Mouse (Mus musculus) liver, embryonic 14.5 days (tissue): ENCODE measurements at regions not wholly inside any gene's neighbourhood (a gene's known extent, or its start where the extent isn't known, plus 50 kb on each side); places are given as distances from the start of the nearest gene placed in this dataset.

Experiments used
- ATAC-seq: fragments of 200-750 bp; cut with Nextera tagmentation; 2 replicates; pipeline ENCODE4 v1.8.0; 2017; ENCODE audit warnings: moderate number of reproducible peaks, mild to moderate bottlenecking, moderate library complexity; ENCODE audit not compliant: insufficient read depth
- DNase-seq, 3 experiments: peaks; one replicate each; pipeline ENCODE4 v3.0.0-alpha.2; 2012 to 2013; ENCODE audit warnings: low read depth in 3 of 3, low spot score in 3 of 3
- H3K27ac ChIP-seq: fragments of 300-500 bp; sonication (generic); 2 replicates; pipeline ENCODE4 v1.5.1; 2014; ENCODE audit warnings: moderate library complexity, mild to moderate bottlenecking, control low read depth, inconsistent platforms
- H3K27me3 ChIP-seq: fragments of 300-500 bp; sonication (generic); 2 replicates; pipeline ENCODE4 v1.6.1; 2014; ENCODE audit warnings: mild to moderate bottlenecking, low read length, moderate library complexity; ENCODE audit not compliant: control insufficient read depth, insufficient read depth
- H3K36me3 ChIP-seq: fragments of 300-500 bp; sonication (generic); replicated peaks from 2 replicates; pipeline ENCODE4 v1.6.1; 2014; ENCODE audit warnings: low read depth; ENCODE audit not compliant: control insufficient read depth, insufficient read depth
- H3K4me1 ChIP-seq, 2 experiments: fragments of 200-500 bp in 1 of 2; fragments of 300-500 bp in 1 of 2; sonication (generic) in 1 of 2; replicated peaks; 2 replicates each; pipeline ENCODE4 v1.6.1; 2012 to 2014; ENCODE audit warnings: antibody characterized with exemption in 1 of 2, inconsistent platforms in 1 of 2, low read length in 1 of 2; ENCODE audit not compliant: control insufficient read depth in 2 of 2, insufficient read depth in 2 of 2
- H3K4me2 ChIP-seq: fragments of 300-500 bp; sonication (generic); 2 replicates; pipeline ENCODE4 v1.6.1; 2014; ENCODE audit warnings: low read depth, mild to moderate bottlenecking, control low read depth, moderate library complexity
- H3K4me3 ChIP-seq, 2 experiments: fragments of 200-500 bp in 1 of 2; fragments of 300-500 bp in 1 of 2; sonication (generic) in 1 of 2; 2 replicates each; pipeline ENCODE4 v1.5.1; 2012 to 2014; ENCODE audit warnings: low read depth in 2 of 2, low read length in 2 of 2, mild to moderate bottlenecking in 2 of 2, control low read depth in 1 of 2, inconsistent platforms in 1 of 2, moderate library complexity in 1 of 2; ENCODE audit not compliant: insufficient read depth in 1 of 2
- H3K9ac ChIP-seq: fragments of 300-500 bp; sonication (generic); replicated peaks from 2 replicates; pipeline ENCODE4 v1.6.1; 2014; ENCODE audit warnings: mild to moderate bottlenecking, control low read depth, moderate library complexity
- H3K9me3 ChIP-seq: fragments of 300-500 bp; sonication (generic); 2 replicates; pipeline ENCODE4 v1.6.1; 2016; ENCODE audit warnings: low read length, mixed read lengths; ENCODE audit not compliant: control insufficient read depth
- CTCF ChIP-seq: IDR thresholded peaks from 2 replicates; pipeline ENCODE4 v1.5.1; 2016; ENCODE audit warnings: antibody characterized with exemption, low read depth, control low read depth
- EP300 ChIP-seq: IDR thresholded peaks from 2 replicates; pipeline ENCODE4 v1.6.1; 2016; ENCODE audit warnings: antibody characterized with exemption, low read depth
- WGBS: fragments of 180-500 bp; shearing (Covaris S2); extraction: QIAGEN DNeasy Blood & Tissue Kit; methylation state at CpG from one replicate; pipeline ENCODE4 v1.1.7; 2014; ENCODE audit not compliant: insufficient replicate concordance; 5-methylcytosine and 5-hydroxymethylcytosine counted together

DNA sequence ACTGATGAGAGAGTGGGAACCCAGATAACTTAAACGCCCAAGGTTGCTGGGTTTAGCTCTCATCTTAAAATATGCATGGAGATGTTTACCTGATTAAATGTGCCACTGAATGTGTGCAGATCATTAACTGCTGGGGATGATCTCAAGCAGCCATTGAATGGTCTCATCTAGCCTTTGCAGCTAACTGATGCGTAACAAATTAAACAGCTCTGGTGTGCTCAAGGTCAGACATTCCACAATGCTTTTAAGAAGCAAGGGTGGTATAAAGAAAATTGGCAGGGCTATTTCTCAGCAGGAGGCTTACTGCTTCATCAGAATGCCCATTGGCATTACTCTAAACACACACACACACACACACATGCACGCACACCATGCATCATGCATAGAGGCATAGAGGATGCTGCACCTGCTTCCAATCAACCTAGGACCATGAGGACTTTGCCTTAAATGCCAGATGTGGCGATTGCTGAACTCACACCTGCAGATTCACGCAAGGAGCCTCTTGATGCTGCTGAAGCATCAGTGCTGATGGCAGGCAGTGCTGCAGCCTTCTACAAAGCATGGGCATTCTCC, 333.4 kb downstream of the Ice1 start:
- no peak overlapping the region for H3K4me3 ChIP-seq
- no peak for DNase-seq
- no peak overlapping the region for H3K9ac ChIP-seq
- no peaks in the 10 kb centered on the region for H3K36me3 ChIP-seq
- no peak for ATAC-seq
- H3K27ac ChIP-seq: no peak overlapping the region
- TF ChIP-seq CTCF (no peak), EP300 (no peak)
- no peaks in the 10 kb centered on the region for H3K9me3 ChIP-seq
- H3K4me1 ChIP-seq: no peaks in the 10 kb centered on the region
- no peaks in the 10 kb centered on the region for H3K27me3 ChIP-seq
- WGBS: 53% methylated on average over 5 of the region's 5 CpGs
- H3K4me2 ChIP-seq: no peak overlapping the region

DNA sequence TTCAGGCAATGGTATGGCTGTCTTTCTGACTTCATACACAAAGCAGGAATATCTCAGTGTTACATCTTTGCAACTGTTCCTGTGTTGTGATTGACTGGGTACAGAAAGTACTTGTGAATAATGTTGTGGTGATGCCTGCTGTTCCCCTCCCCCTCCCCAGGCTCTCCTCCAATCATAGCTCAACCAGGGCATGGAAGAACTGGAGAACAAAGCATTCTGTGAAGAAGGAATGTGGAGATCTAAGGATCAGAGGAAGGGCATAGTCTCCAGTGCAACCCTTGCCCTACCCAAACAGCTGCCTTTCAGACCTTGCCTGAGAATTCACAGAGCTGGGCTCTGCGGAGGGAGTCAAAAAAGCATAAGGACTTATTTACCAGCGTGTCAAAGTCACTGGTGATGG, 326.9 kb downstream of the Ice1 start:
- H3K9ac ChIP-seq: no peak overlapping the region
- DNase-seq: no peak
- WGBS: 59% methylated on average over 2 of the region's 2 CpGs
- no peak overlapping the region for H3K4me2 ChIP-seq
- H3K9me3 ChIP-seq: no peaks in the 10 kb centered on the region
- H3K4me3 ChIP-seq: no peak overlapping the region
- no peaks in the 10 kb centered on the region for H3K36me3 ChIP-seq
- no peaks in the 10 kb centered on the region for H3K4me1 ChIP-seq
- H3K27me3 ChIP-seq: no peaks in the 10 kb centered on the region
- H3K27ac ChIP-seq: no peak overlapping the region
- ATAC-seq: no peak
- no peak for TF ChIP-seq CTCF
- TF ChIP-seq EP300: no peak

- Histone ChIP-seq H3K4me1 (no peaks in the 10 kb centered on the region), H3K9ac (no peak overlapping the region), H3K4me3 (no peak overlapping the region), H3K27me3 (no peaks in the 10 kb centered on the region), H3K27ac (no peak overlapping the region), H3K4me2 (no peak overlapping the region), H3K9me3 (no peaks in the 10 kb centered on the region), H3K36me3 (no peaks in the 10 kb centered on the region)
- 66% methylated on average over 14 of the region's 14 CpGs for WGBS
- no peak for TF ChIP-seq CTCF
- no peak for TF ChIP-seq EP300
- no peak for DNase-seq
- no peak for ATAC-seq
These were observed 326.0 kb downstream of the Ice1 start for GRCm38 (mm10) chr13:70311226-70312055.

GRCm38 (mm10) chr13:70313205-70313604, 324.2 kb downstream of the Ice1 start:
- Histone ChIP-seq H3K9ac (no peak overlapping the region), H3K9me3 (no peaks in the 10 kb centered on the region), H3K27ac (no peak overlapping the region), H3K27me3 (no peaks in the 10 kb centered on the region), H3K4me1 (no peaks in the 10 kb centered on the region), H3K4me3 (no peak overlapping the region), H3K4me2 (no peak overlapping the region), H3K36me3 (no peaks in the 10 kb centered on the region)
- WGBS: 47% methylated on average over 2 of the region's 2 CpGs
- no peak for DNase-seq
- no peak for ATAC-seq
- no peak for TF ChIP-seq EP300
- no peak for TF ChIP-seq CTCF

- H3K27ac ChIP-seq: no peak overlapping the region
- no peaks in the 10 kb centered on the region for H3K4me1 ChIP-seq
- TF ChIP-seq EP300 (no peak), CTCF (no peak)
- WGBS: 63% methylated on average over 1 of the region's 1 CpGs
- H3K9me3 ChIP-seq: no peaks in the 10 kb centered on the region
- no peak overlapping the region for H3K4me2 ChIP-seq
- H3K27me3 ChIP-seq: no peaks in the 10 kb centered on the region
- no peak overlapping the region for H3K9ac ChIP-seq
- H3K4me3 ChIP-seq: no peak overlapping the region
- no peaks in the 10 kb centered on the region for H3K36me3 ChIP-seq
- DNase-seq (no peak), ATAC-seq (no peak)
These were observed 313.9 kb downstream of the Ice1 start for GRCm38 (mm10) chr13:70323537-70323936.
